Mouse (Mus musculus) layer of hippocampus, adult 2 months (tissue): ENCODE data around the gene C2cd5. TPM values are rescaled to one million over a fixed set of nuclear protein-coding genes. Genes with fewer than 3 reads are reported as not detected.

Source experiments
- DNase-seq, 2 experiments: peaks; one replicate each; pipeline ENCODE4 v3.0.0; 2022; ENCODE audit warnings: low spot score in 2 of 2
- H3K27ac ChIP-seq: fragments of 200-600 bp; 2 replicates; pipeline ENCODE4 v1.8.1; 2022
- H3K4me3 ChIP-seq: fragments of 200-600 bp; 2 replicates; pipeline ENCODE4 v1.8.1; 2022; ENCODE audit warnings: mild to moderate bottlenecking
- CTCF ChIP-seq: fragments of 200-600 bp; conservative IDR thresholded peaks from 2 replicates; pipeline ENCODE4 v1.8.1; 2022; ENCODE audit warnings: antibody characterized with exemption, mild to moderate bottlenecking, moderate library complexity
- total RNA-seq, 2 experiments: library from RNA; stranded (reverse); gene quantifications; 2 replicates each; pipeline ENCODE4 v1.2.3; 2021

Gene C2cd5
- total RNA-seq, 2 experiments from 2014 or later: 106 to 108 TPM

GRCm38 (mm10) chr6:143051566-143051965 is 48.4 kb downstream of the C2cd5 start:
- H3K27ac ChIP-seq: no peak overlapping the region
- H3K4me3 ChIP-seq: no peak overlapping the region
- TF ChIP-seq CTCF: no peak
- DNase-seq: no peak

GRCm38 (mm10) chr6:143049791-143050555 is 50.0 kb downstream of the C2cd5 start:
- H3K27ac ChIP-seq: no peak overlapping the region
- DNase-seq: no peak
- no peak overlapping the region for H3K4me3 ChIP-seq
- no peak for TF ChIP-seq CTCF

GRCm38 (mm10) chr6:143049117-143049516 is 50.8 kb downstream of the C2cd5 start:
- no peak for TF ChIP-seq CTCF
- DNase-seq: no peak
- no peak overlapping the region for H3K4me3 ChIP-seq
- no peak overlapping the region for H3K27ac ChIP-seq

- no peak overlapping the region for H3K4me3 ChIP-seq
- peak overlapping the region; percentile 61; the same call in 1 of the 2 replicates for H3K27ac ChIP-seq
- TF ChIP-seq CTCF: no peak
- no peak for DNase-seq
These were observed 52.2 kb downstream of the C2cd5 start for GRCm38 (mm10) chr6:143047538-143048258.

GRCm38 (mm10) chr6:143041578-143041977 is 58.4 kb downstream of the C2cd5 start:
- H3K27ac ChIP-seq: no peak overlapping the region
- no peak for TF ChIP-seq CTCF
- no peak overlapping the region for H3K4me3 ChIP-seq
- no peak for DNase-seq

- TF ChIP-seq CTCF: peak; percentile 76
- no peak for DNase-seq
- H3K27ac ChIP-seq: no peak overlapping the region
- H3K4me3 ChIP-seq: no peak overlapping the region
These were observed 64.7 kb downstream of the C2cd5 start for GRCm38 (mm10) chr6:143035261-143035660.

- Histone ChIP-seq H3K4me3 (no peak overlapping the region), H3K27ac (no peak overlapping the region)
- no peak for DNase-seq
- TF ChIP-seq CTCF: no peak
These were observed 65.4 kb downstream of the C2cd5 start for GRCm38 (mm10) chr6:143034503-143034902.

- H3K4me3 ChIP-seq: no peak overlapping the region
- no peak overlapping the region for H3K27ac ChIP-seq
- no peak for TF ChIP-seq CTCF
- peak in 1 of 2 experiments; percentile 5 for DNase-seq
These were observed 69.4 kb downstream of the C2cd5 start for GRCm38 (mm10) chr6:143030521-143030920.

- H3K4me3 ChIP-seq: no peak overlapping the region
- no peak for DNase-seq
- TF ChIP-seq CTCF: no peak
- H3K27ac ChIP-seq: no peak overlapping the region
These were observed 72.0 kb downstream of the C2cd5 start for GRCm38 (mm10) chr6:143027896-143028295.

GRCm38 (mm10) chr6:143027402-143027801 is 72.5 kb downstream of the C2cd5 start:
- no peak overlapping the region for H3K4me3 ChIP-seq
- H3K27ac ChIP-seq: no peak overlapping the region
- no peak for TF ChIP-seq CTCF
- DNase-seq: no peak

- TF ChIP-seq CTCF: no peak
- DNase-seq: no peak
- no peak overlapping the region for H3K27ac ChIP-seq
- H3K4me3 ChIP-seq: no peak overlapping the region
These were observed 76.2 kb downstream of the C2cd5 start for GRCm38 (mm10) chr6:143023691-143024090.

GRCm38 (mm10) chr6:143021756-143022155 is 78.2 kb downstream of the C2cd5 start:
- no peak for DNase-seq

GRCm38 (mm10) chr6:143020647-143021046 is 79.3 kb downstream of the C2cd5 start:
- TF ChIP-seq CTCF: peak; percentile 70
- DNase-seq: peak in 1 of 2 experiments; percentile 9
- H3K27ac ChIP-seq: no peak overlapping the region
- H3K4me3 ChIP-seq: no peak overlapping the region

More at GRCm38 (mm10) chr6:143021756-143022155, 78.2 kb downstream of the C2cd5 start:
- no peak overlapping the region for H3K27ac ChIP-seq
- no peak overlapping the region for H3K4me3 ChIP-seq
- TF ChIP-seq CTCF: no peak
